Mouse (Mus musculus) bone marrow macrophage, adult 2 months (primary cell): ENCODE results near the gene Nradd.

Experiments
- CTCF ChIP-seq: IDR thresholded peaks from 2 replicates; pipeline ENCODE4 v1.5.1; 2012; ENCODE audit warnings: low read depth, mild to moderate bottlenecking, low read length, moderate library complexity
- POLR2A ChIP-seq: IDR thresholded peaks from 2 replicates; pipeline ENCODE4 v1.6.1; 2012; ENCODE audit warnings: mild to moderate bottlenecking, low read depth, low read length, borderline replicate concordance

- TF ChIP-seq CTCF (no peak), POLR2A (no peak)
These were observed 19.5 kb upstream of the Nradd start for GRCm38 (mm10) chr9:110643787-110644186.
